Mouse (Mus musculus) gastrocnemius, postnatal 10 days (tissue): ENCODE results near the gene Slc19a3. TPM values are rescaled to one million over a fixed set of nuclear protein-coding genes. Genes with fewer than 3 reads are reported as not detected.
"Not testable (repeated sequence)": the region's sequence is repeated elsewhere in the genome, so short reads cannot be mapped to it uniquely, and the experiment has no call there.

Experiments used
- DNase-seq: peaks from one replicate; pipeline ENCODE4 v3.0.0; 2021; ENCODE audit warnings: mixed read lengths
- total RNA-seq, 2 experiments: library from RNA; stranded (reverse); gene quantifications; 2 replicates each; pipeline ENCODE4 v1.2.3; 2021

Slc19a3 gene
- total RNA-seq, 2 experiments from 2014 or later, result 0.16 TPM; not detected in 1

DNA sequence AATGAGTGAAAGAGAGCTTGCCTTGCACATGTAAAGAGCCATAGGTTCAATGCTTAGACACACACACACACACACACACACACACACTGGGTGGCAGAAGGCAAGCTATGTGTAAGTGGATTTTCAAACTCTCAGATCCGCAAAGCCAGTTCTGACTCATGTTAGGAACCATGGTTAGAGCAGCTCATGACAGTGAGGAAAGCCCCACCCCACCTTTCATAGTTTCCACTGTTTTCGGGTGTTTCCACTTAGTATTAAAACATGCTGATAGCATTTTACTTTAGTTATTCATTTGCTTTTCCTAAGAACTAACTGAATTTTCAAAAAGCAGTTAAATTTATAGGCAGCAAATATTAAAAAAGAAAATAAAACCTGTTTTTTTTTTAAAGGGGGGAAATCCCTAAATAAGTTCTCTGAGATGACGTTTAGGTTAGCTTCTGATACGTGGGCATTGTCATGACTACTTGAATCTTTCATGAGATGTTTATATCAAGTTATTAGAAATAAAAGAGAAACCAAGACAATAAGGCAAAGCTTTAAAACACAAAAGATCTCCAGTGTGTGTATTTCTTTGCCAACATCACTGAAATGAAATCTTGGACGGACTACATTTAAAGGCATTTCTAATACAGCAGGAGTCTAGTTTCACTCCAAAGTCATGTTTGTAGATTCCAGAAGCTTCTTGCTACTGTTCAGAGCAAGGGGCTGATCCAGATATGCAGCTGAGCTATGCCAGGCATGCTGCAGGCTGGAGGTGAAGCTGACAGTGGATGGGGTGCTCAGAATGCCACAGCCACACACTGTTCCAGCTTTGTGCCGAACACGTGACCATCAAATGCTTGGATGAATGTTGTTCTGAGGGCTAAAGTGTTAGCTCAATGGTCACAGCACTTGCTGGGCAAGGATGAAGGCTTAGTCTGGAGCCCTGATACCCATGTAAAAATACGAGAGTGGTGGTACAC lies 31.7 kb downstream of the Slc19a3 start:
- DNase-seq, result no peak

DNA sequence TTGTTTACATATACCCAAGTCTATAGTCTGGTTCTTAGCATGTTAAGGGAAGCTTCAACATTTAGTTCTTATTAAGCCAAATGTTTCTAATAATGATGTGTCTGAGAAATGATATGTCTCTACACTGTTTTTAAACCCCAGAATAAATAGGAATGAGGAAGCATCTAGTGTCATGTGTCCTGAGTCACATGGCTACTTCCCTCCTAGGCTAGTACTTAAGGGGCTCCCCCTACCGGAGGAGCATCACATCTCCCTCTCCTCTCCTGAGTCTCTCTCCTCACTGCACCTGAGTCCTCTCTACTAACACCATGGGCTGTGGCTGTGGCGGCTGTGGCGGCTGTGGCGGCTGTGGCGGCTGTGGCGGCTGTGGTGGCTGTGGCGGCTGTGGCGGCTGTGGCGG lies 37.9 kb downstream of the Slc19a3 start, which contains the start of gene Gm47959:
Gene Gm47959, plus strand, starts transcription at position 243 of the 400 bp plus-strand sequence.
- DNase-seq, result not testable (repeated sequence)

DNA sequence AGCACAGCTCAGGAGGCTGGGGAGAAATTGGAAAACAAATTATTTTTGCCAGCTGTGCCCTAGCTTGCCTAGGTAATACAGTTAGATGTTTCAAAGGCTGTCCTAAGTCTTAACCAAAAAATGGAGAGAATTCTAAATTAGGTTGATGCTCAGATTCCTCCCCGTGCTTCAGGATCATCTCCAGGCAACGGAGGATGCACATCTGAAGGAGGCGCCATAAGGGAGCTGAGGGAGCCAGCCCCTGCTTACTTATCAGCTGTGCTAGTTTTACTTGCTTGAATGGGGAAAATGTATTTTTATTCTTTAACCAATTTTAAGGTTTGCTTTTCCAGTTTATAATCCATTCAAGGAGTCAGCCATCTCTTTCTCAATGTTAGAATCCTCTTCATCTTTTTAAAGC lies 44.3 kb downstream of the Slc19a3 start:
- DNase-seq, result no peak

DNA sequence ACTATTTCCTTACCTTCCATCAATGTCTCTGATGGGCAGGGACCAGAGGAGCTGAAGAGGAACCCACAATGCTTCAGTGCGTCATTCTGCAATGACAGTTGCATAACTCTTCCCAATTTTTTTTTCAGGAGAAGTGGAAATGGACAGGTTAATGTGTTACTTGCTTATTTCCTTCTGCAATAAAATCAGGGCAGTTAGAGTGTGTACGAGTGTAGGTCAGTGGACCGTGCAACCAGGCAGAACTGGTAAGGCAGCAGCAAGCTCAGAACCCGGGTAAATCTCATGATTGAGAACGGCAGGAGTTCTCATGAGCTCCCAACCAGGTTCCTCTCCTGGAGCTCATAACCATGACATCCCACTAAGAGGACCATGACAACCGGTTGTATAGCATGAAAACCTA lies 46.2 kb downstream of the Slc19a3 start:
- no peak for DNase-seq

DNA sequence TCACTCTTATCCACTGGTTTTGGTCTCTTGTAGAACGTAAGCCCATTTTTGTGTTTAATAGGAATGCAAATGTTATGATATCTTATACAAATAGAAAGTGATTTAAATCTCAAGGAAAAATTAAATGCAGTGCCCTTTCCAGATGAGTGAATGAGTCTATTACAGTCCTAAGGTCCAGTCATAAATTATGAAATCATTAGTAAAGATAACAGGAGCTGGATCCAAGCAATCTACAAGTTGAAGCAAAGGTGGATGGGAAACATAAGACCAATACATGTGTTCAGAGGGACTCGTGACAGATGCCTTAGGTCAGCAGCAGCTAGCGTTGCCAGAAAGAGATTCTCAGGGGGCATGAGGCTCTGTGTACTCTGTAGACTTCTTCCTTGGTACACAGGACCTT lies 46.7 kb downstream of the Slc19a3 start:
- DNase-seq, result no peak

DNA sequence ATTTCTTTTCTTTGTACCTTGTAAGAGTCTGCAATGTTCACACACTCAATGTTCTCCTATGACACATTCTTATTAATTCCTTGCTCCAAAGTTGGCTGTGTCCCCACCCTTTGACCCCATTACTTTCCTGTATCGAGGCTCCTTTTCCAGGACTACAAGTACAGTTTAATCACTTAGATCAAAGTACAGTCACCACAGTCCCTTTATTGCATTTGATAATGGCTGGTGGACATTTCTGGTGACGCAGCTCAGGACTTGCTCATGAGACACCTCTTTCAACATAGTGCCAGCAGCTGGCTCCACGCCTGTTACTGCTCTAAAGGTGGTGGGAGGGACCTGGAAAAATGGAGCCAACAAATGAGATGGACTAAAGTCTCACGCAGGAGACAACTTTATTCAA lies 47.2 kb downstream of the Slc19a3 start:
- no peak for DNase-seq

DNA sequence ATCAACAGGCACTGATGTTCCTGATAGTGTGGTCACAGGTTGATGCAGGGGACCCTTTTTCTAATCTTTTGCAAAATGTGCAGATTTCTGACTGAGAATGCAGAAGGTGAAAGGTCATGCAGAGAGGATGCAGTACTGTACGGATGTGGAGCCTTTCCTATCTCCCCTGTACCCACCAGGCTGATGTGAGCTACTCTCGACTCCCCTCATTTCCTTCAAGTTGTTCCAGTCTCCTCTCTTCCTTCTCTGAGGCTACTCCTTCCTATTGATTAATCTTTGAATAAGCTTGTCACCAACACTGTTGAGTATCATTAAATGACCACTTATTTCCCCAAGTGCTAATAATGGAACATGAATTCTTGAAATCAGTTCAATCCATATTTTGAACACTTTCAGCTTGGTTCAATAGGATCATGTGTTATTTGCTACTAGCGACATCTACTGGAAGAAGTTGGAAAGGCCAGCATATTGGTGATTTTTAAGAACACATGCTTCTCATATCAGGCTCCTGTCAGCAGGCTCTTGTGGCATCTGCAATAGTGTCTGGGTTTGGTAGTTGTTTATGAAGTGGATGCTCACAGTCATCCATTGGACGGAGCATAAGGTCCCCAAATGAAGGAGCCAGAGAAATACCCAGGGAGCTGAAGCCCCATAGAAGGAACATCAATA lies 50.6 kb downstream of the Slc19a3 start:
- DNase-seq, result no peak

DNA sequence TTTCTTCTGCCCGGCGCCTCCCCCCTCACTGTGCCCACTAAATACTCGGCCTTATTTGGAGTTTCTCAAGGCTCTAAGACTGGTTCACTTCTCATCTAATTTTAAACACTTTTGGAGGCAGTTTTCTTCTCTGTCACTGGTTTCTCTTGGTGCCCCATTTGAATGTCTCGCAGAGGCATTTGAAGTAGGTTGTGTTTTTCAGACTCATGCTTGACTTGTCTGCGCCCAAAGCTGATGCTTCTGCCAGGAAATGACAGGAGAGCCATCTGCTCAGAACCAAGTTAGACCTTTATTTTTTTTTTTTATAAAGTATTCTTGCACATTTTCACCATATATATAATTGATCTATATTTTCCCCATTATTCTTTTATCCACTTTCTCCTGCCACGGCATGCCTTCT lies 51.5 kb downstream of the Slc19a3 start:
- DNase-seq, result no peak

DNA sequence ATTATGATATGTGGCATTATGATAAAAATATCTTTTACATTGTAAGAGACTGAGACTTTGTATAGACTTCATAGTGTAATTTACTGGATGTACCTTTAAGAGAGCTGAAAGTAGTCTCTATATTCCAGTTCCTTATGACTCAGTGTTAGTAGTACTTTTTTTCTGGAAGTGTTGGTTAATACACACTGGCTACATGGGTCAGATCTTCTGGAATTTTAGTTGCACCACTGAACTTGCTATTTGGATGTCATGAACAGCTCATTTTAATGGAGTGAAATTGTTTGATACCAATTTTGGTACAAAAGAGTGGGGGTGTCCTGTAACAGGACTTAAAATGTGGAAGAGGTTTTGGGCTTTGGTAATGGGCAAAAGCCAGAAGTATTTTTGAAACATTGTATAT lies 60.4 kb downstream of the Slc19a3 start:
- no peak for DNase-seq

DNA sequence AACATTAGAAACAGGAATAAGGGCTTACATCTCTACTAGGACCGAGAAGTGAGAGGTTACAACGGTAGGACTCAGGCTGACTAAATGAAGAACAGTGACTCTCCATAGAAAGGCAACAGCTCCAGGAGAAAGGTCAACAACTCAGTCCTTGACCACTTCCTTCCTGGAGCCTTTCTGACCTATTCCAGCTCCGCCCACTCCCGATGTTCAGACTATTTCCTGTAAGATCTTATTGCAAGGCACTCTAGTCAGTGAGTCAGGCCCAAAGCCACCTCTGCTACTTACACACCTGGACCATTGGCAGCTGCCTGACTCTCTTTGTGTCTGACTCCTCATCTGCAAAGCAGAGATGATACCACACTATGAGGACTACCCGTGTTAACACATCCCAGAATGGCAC lies 62.5 kb downstream of the Slc19a3 start:
- DNase-seq, result no peak

DNA sequence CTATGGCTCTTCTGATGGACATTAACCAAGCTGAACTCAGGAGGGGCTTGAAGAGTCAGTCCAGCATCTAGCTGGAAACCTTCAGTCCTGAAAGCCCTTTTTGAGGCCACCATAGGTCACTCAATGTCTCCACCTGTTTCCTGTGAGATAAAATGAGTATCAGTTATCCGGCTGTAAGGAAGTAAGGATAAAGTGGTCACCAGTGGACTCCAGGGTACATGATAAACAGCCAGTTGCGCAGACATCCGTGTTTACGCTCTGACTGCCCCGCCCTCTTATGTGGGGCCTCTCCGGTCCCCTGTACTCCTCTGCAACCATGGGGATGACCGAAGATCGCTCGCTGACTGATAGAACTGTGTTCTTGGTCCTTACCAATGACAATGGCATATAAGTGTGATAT lies 63.9 kb downstream of the Slc19a3 start:
- DNase-seq, result no peak

DNA sequence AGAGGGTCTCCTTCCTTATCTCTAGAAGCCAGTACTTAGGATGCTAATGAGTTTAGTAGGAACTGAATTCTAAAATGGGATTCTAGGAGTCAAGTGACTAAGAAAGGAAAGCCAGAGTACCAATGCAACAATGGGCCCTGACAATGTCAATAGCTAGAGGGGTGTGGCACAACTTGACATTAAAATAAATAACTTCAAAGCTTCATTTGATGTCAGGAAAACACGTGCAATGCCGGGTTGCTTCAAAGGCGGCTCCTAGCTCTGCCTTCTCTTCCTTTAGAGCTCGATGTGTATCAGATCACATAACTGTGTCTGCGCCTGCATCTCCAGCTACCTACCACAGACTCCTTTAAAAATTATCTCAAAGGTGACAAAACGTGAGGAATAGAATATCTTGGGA lies 64.3 kb downstream of the Slc19a3 start:
- DNase-seq, result no peak

DNA sequence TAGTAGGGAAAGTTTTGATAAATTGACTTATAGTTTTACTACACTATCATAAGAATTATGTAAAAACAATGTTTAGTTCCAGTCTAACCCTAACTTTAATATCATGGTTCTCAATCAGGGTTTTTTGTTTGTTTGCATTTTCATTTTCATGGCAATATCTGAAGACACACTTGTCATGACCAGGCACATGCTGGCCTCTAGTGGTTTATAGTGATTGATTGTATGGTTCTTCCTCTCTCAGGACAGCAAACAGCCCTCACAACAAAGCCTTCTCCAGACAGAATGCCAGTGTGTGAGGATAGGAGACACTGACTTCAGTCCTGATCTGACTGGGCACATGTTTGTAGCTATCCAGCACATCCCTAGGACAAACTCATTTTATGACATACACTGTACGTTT lies 65.0 kb downstream of the Slc19a3 start:
- DNase-seq, result no peak

DNA sequence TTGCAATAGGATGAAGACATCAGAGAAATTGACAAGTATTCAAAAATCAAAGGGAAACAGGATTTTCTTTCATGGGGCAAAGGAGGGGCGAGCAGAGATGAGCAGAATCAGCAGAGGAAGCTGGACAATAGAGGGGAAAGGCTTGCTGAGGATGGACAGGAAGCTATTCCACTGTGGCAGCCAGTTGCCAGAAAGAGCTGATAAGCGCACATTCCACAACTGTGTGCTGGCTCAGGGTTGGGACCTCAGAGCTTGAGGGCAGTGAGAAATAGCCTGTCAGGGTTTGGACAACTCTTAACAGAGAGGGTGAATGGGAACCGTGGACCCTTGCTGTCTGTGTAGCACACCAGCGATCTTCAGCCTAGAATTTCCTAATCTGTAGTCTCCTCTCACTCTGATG lies 66.2 kb downstream of the Slc19a3 start:
- no peak for DNase-seq

DNA sequence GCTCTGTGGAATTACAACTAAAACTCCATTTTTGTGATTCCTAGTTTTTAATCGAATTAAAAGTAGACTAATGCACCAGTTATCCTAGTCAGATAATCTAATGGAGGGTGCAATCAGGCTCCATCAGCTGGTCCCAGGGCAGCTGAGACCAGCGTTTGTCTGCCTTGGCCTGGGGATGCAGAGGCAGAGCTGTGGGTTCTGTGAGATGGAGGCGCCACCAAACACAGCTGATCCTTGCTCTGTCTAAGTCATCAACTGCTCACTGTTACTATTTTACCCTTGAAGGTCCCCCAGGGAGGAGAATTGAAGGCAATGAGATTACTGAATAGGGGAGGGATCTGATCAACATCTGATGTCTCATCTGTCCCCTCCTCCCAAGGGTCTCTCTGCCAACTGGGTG lies 71.8 kb downstream of the Slc19a3 start:
- no peak for DNase-seq

Other genes with a start within 250 kb of the Slc19a3 start
- 10 to 100 TPM; 27.0 to 29.4 TPM for gene Agfg1, start 199.0 kb downstream of the Slc19a3 start, total RNA-seq
- gene A030005L19Rik, start 125.1 kb downstream of the Slc19a3 start, total RNA-seq, result under 1 TPM in 1 of 2 experiments, not detected in 1; 0.31 TPM
- gene A030014E15Rik, start 113.5 kb downstream of the Slc19a3 start, total RNA-seq, result not detected
- not detected for gene Gm6217, start 107.0 kb downstream of the Slc19a3 start, total RNA-seq
- gene A030003K21Rik, start 95.1 kb downstream of the Slc19a3 start, total RNA-seq, result not detected
- not detected for gene Gm7544, start 82.4 kb downstream of the Slc19a3 start, total RNA-seq
- gene Gm47955, start 78.2 kb downstream of the Slc19a3 start, total RNA-seq, result not detected
- not detected for gene Gm47959, start 37.9 kb downstream of the Slc19a3 start, total RNA-seq
- gene Krtap28-10, start 4.0 kb upstream of the Slc19a3 start, total RNA-seq, result not detected
- not detected for gene Gm47969, start 6.5 kb upstream of the Slc19a3 start, total RNA-seq
- gene A030005K14Rik, start 20.9 kb upstream of the Slc19a3 start, total RNA-seq, result not detected
- not detected for gene Krtap28-13, start 22.5 kb upstream of the Slc19a3 start, total RNA-seq
- gene Ccl20, start 78.3 kb upstream of the Slc19a3 start, total RNA-seq, result not detected
- gene Daw1, start 121.3 kb upstream of the Slc19a3 start, total RNA-seq, result not detected